Mouse (Mus musculus): ENCODE results near the gene Tmem170. TPM values are rescaled to one million over a fixed set of nuclear protein-coding genes. Genes with fewer than 3 reads are reported as not detected.

Gene Tmem170
- polyA plus RNA-seq, 1 experiment from 2014 or later = 9.5 TPM

DNA sequence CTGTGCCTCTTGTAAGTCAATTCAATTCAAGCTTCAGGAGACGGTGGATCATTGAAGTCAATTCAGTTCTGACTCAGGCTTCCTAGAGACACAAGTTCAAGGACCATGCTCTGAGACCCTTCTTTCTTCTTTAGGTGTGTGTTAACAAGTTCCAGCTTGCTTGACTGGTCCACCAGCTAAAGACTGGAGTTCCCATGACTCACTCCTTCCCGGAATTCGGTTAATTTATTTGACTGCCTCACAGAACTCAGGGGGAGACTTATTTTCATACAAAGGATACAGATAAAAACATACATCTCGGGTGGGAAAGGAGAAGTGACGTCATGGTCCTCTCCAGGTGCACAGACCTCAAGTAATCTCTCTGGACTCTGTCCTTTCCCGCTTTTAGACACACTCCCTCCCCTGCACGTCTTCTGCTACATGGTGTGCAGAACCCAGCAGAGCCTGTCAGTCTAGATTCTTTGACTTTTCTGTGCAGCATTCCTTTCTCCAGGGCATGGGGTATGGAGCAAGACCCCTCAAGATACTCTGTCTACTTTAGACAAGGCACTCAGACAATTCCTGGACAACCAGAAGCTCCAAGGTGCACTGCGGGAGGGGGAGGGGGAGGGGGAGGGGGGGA is 29.1 kb upstream of the Tmem170 start:
- 40% methylated on average over 8 of the region's 8 CpGs for WGBS
- H3K4me3 ChIP-seq (replicated peaks; ENCODE audit: low read length) = no peak overlapping the region
- H3K36me3 ChIP-seq (ENCODE audit: control insufficient read depth, insufficient read depth, low read length) = no peaks in the 10 kb centered on the region
- 0 out of 2 replicates have a peak, but pooled peaks cover 9% of the 10 kb centered on the region for H3K4me1 ChIP-seq (ENCODE audit: control insufficient read depth, insufficient read depth, low read length)
- no peaks in the 10 kb centered on the region for H3K9me3 ChIP-seq (replicated peaks; ENCODE audit: control insufficient read depth, low read length)
- H3K27ac ChIP-seq (ENCODE audit: low read length) = no peak overlapping the region
- no peak overlapping the region for H3K4me2 ChIP-seq (ENCODE audit: low read depth, low read length)
- H3K27me3 ChIP-seq (ENCODE audit: control insufficient read depth, insufficient read depth, low read length) = peaks cover 9% of the 10 kb centered on the region
- H3K9ac ChIP-seq (ENCODE audit: low read length) = no peak overlapping the region
- peak; percentile 88 for ATAC-seq (ENCODE audit: insufficient read depth, low FRiP score)

DNA sequence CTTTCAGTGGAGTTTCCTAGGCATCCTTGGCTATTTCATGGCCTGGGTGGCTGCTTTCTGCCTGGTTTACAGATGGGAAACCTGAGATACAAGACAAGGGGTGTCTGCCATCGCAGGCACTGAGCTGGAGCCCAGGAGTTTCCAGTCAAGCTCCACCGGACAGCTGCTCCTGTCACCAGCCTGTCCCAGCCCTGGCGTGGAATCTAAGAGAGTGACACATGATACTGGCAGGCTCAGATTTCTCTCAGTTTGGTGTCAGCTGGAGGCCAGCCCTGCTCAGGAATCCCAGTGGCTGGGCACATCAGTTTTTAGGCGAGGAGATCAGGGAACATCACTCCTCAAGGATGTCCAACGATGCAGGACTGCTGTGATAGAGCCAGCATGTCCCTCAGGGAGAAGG is 25.5 kb upstream of the Tmem170 start:
- ATAC-seq (ENCODE audit: insufficient read depth, low FRiP score) = no peak
- no peak overlapping the region for H3K27ac ChIP-seq (ENCODE audit: low read length)
- no peak overlapping the region for H3K4me2 ChIP-seq (ENCODE audit: low read depth, low read length)
- H3K36me3 ChIP-seq (ENCODE audit: control insufficient read depth, insufficient read depth, low read length) = no peaks in the 10 kb centered on the region
- H3K4me3 ChIP-seq (replicated peaks; ENCODE audit: low read length) = no peak overlapping the region
- no peaks in the 10 kb centered on the region for H3K4me1 ChIP-seq (ENCODE audit: control insufficient read depth, insufficient read depth, low read length)
- H3K9ac ChIP-seq (ENCODE audit: low read length) = no peak overlapping the region
- 34% methylated on average over 5 of the region's 5 CpGs for WGBS
- H3K27me3 ChIP-seq (ENCODE audit: control insufficient read depth, insufficient read depth, low read length) = no peaks in the 10 kb centered on the region
- no peaks in the 10 kb centered on the region for H3K9me3 ChIP-seq (replicated peaks; ENCODE audit: control insufficient read depth, low read length)

DNA sequence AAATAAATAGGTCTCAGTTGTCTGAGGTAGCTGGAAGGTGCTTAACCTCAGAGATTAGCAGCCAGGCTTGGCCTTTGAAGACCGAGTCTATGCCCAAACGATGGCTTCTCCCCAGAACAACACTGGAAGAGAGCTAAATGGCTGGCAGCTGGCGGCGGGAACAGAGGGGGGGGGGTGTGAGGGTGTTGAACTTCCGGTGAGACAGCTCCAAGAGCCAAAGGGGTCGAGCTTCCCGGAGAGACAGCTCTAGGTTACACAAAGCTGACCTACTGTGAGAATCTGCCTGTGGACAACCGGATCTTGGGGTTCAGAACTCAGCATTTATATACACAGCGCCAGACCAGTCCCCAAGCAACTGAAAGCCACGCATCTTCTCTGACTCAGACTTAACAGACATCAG is 22.0 kb upstream of the Tmem170 start:
- ATAC-seq (ENCODE audit: insufficient read depth, low FRiP score) = no peak

DNA sequence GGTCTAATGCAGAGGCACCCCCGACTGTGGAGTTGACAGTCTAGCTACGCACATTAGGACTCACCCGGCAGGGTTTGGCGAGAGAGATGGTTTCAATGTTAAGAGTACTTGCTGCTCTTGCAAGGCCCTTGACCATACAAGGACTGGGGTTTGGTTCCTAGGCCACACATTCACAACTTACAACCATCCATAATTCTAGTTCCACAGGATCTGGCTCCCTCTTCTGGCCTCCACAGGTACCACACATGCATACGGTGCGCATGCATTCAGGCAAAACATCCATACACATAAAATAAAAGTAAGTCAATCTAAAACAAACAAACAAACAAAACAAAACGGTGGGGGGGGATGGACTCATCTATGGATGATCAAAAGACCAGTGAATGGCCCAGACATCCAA is 18.4 kb upstream of the Tmem170 start:
- ATAC-seq (ENCODE audit: insufficient read depth, low FRiP score) = no peak
- no peaks in the 10 kb centered on the region for H3K36me3 ChIP-seq (ENCODE audit: control insufficient read depth, insufficient read depth, low read length)
- WGBS = 90% methylated on average over 7 of the region's 7 CpGs
- H3K9me3 ChIP-seq (replicated peaks; ENCODE audit: control insufficient read depth, low read length) = no peaks in the 10 kb centered on the region
- H3K9ac ChIP-seq (ENCODE audit: low read length) = no peak overlapping the region
- H3K4me1 ChIP-seq (ENCODE audit: control insufficient read depth, insufficient read depth, low read length) = peaks cover 6% of the 10 kb centered on the region
- no peak overlapping the region for H3K4me3 ChIP-seq (replicated peaks; ENCODE audit: low read length)
- no peak overlapping the region for H3K27ac ChIP-seq (ENCODE audit: low read length)
- no peak overlapping the region for H3K4me2 ChIP-seq (ENCODE audit: low read depth, low read length)
- peaks cover 19% of the 10 kb centered on the region for H3K27me3 ChIP-seq (ENCODE audit: control insufficient read depth, insufficient read depth, low read length)

More for the DNA sequence above, 22.0 kb upstream of the Tmem170 start:
- 41% methylated on average over 10 of the region's 10 CpGs for WGBS
- Histone ChIP-seq H3K9me3 (replicated peaks; ENCODE audit: control insufficient read depth, low read length) (no peaks in the 10 kb centered on the region), H3K4me2 (ENCODE audit: low read depth, low read length) (no peak overlapping the region), H3K9ac (ENCODE audit: low read length) (no peak overlapping the region), H3K27me3 (ENCODE audit: control insufficient read depth, insufficient read depth, low read length) (no peaks in the 10 kb centered on the region), H3K4me3 (replicated peaks; ENCODE audit: low read length) (no peak overlapping the region), H3K4me1 (ENCODE audit: control insufficient read depth, insufficient read depth, low read length) (no peaks in the 10 kb centered on the region), H3K36me3 (ENCODE audit: control insufficient read depth, insufficient read depth, low read length) (no peaks in the 10 kb centered on the region), H3K27ac (ENCODE audit: low read length) (no peak overlapping the region)

DNA sequence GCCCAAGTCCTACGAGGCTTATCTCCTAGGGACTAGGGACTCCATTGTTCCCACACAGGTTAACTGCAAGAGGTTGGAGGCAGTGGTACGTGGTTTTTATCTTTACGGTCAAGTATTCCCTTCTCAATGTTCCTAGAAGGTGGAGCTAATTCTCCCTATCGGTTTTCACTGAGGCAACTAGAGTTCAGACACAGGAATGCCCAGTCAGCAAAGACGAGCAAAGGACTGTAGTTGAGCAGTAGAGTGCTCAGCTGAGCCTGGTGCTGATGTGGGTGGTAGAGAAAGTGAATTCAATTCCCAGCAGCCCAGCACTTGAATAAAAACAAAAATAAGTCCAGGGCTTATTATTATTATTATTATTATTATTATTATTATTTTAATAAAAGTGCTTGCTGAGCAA is 16.1 kb upstream of the Tmem170 start:
- Histone ChIP-seq H3K36me3 (ENCODE audit: control insufficient read depth, insufficient read depth, low read length) (no peaks in the 10 kb centered on the region), H3K27me3 (ENCODE audit: control insufficient read depth, insufficient read depth, low read length) (peaks cover 32% of the 10 kb centered on the region), H3K4me2 (ENCODE audit: low read depth, low read length) (no peak overlapping the region), H3K4me1 (ENCODE audit: control insufficient read depth, insufficient read depth, low read length) (peaks cover 17% of the 10 kb centered on the region), H3K9me3 (replicated peaks; ENCODE audit: control insufficient read depth, low read length) (no peaks in the 10 kb centered on the region), H3K9ac (ENCODE audit: low read length) (no peak overlapping the region), H3K4me3 (replicated peaks; ENCODE audit: low read length) (no peak overlapping the region), H3K27ac (ENCODE audit: low read length) (no peak overlapping the region)
- no peak for ATAC-seq (ENCODE audit: insufficient read depth, low FRiP score)
- 51% methylated on average over 5 of the region's 5 CpGs for WGBS

DNA sequence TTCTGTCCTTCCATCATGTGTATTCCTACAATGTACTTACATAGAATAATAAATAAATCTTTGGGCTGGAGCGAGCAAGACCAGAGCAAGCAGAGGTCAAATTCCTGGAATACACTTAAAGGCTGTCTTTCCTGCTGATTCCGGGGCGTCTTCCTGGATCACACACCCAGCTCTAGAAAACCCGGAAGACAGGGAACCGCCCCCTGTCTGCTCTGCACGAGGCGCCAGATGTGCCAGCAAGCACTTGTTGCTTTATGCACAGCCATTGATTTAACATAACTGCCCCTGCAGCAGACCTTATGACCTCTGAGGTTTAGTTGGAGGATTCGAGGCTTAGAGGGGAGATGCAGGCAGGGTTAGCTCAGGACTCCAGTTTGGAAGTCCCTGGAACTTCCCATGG is 15.4 kb upstream of the Tmem170 start:
- Histone ChIP-seq H3K36me3 (ENCODE audit: control insufficient read depth, insufficient read depth, low read length) (no peaks in the 10 kb centered on the region), H3K27me3 (ENCODE audit: control insufficient read depth, insufficient read depth, low read length) (peaks cover 32% of the 10 kb centered on the region), H3K4me1 (ENCODE audit: control insufficient read depth, insufficient read depth, low read length) (peaks cover 17% of the 10 kb centered on the region), H3K9ac (ENCODE audit: low read length) (no peak overlapping the region), H3K27ac (ENCODE audit: low read length) (no peak overlapping the region), H3K4me2 (ENCODE audit: low read depth, low read length) (no peak overlapping the region), H3K4me3 (replicated peaks; ENCODE audit: low read length) (no peak overlapping the region), H3K9me3 (replicated peaks; ENCODE audit: control insufficient read depth, low read length) (no peaks in the 10 kb centered on the region)
- WGBS = 12% methylated on average over 8 of the region's 8 CpGs
- no peak for ATAC-seq (ENCODE audit: insufficient read depth, low FRiP score)

DNA sequence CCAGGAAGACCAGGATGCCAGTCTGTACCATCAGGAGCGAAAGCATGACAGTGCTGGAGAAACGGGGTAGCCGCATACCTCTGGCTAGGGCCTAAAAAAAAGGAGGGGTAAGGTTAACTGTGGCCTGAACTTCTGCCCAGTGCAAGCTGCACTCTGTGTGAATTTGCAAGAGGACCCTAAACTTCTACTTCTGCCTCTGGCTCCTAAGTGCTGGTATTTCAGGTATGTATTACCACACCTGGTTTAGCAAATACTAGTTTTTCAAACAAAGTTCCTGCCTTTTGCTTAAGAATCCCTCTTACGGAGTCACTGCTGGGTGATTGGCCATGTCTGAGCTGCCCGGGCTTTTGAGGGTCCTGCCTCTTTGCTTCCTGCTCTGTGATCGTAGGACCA is 14.4 kb upstream of the Tmem170 start:
- no peak for ATAC-seq (ENCODE audit: insufficient read depth, low FRiP score)
- peak overlapping the region; percentile 26; the same call in 1 of the 2 replicates for H3K4me3 ChIP-seq (replicated peaks; ENCODE audit: low read length)
- WGBS = 55% methylated on average over 6 of the region's 6 CpGs
- no peak overlapping the region for H3K4me2 ChIP-seq (ENCODE audit: low read depth, low read length)
- no peaks in the 10 kb centered on the region for H3K9me3 ChIP-seq (replicated peaks; ENCODE audit: control insufficient read depth, low read length)
- H3K27me3 ChIP-seq (ENCODE audit: control insufficient read depth, insufficient read depth, low read length) = peaks cover 32% of the 10 kb centered on the region
- no peak overlapping the region for H3K27ac ChIP-seq (ENCODE audit: low read length)
- no peak overlapping the region for H3K9ac ChIP-seq (ENCODE audit: low read length)
- H3K36me3 ChIP-seq (ENCODE audit: control insufficient read depth, insufficient read depth, low read length) = no peaks in the 10 kb centered on the region
- peaks cover 17% of the 10 kb centered on the region for H3K4me1 ChIP-seq (ENCODE audit: control insufficient read depth, insufficient read depth, low read length)

DNA sequence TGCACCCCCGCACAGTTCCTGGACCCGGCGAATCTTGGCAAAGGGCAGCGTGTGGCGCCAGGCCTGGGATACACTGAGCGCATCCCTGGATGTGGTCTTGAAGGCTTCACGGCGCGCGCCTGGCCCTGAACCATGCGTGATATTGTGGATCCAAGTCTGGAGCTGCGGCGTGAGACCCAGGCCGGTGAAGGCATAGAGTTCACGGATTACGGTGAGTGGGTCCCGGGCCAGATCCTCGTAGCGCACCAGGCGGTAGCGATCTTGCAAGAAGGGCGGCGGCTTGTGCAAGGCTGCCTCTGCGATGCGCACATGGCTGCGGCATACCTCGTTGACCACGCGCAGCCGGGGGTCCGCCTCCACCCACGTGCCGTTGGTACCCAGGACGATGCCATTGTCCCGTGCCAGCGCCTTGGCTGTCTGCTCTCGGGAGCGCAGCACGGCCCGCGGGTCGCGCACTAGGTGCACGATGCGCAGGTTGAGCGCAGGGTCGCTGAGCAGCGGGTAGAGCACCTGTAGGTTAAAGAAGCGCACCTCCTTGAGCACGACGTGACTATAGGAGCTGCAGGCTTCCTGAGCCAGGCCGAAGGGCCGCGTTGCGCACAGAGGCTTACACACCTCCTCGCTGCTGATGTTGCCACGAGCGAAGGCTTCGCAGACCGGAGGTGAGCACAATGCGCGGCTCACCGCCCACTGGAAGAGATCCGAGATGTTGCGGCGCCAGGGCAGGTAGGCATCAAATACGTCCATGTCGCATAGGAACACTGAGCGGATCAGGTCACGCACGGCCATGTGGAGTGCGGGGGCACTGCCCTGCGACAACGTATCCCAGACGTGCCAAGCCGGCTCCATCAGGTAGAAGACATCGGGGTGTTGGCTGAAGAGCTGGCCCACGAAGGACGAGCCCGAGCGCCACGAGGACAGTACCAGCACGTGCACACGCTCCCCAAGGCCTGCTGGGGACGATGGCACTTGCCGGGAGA is 13.7 kb upstream of the Tmem170 start:
- ATAC-seq (ENCODE audit: insufficient read depth, low FRiP score) = no peak
- Histone ChIP-seq H3K9ac (ENCODE audit: low read length) (no peak overlapping the region), H3K9me3 (replicated peaks; ENCODE audit: control insufficient read depth, low read length) (no peaks in the 10 kb centered on the region), H3K4me1 (ENCODE audit: control insufficient read depth, insufficient read depth, low read length) (peaks cover 17% of the 10 kb centered on the region), H3K4me2 (ENCODE audit: low read depth, low read length) (peak overlapping the region; percentile 45), H3K4me3 (replicated peaks; ENCODE audit: low read length) (peak overlapping the region; percentile 26), H3K27ac (ENCODE audit: low read length) (no peak overlapping the region), H3K36me3 (ENCODE audit: control insufficient read depth, insufficient read depth, low read length) (no peaks in the 10 kb centered on the region), H3K27me3 (ENCODE audit: control insufficient read depth, insufficient read depth, low read length) (peaks cover 32% of the 10 kb centered on the region)
- WGBS = 12% methylated on average over 86 of the region's 86 CpGs

DNA sequence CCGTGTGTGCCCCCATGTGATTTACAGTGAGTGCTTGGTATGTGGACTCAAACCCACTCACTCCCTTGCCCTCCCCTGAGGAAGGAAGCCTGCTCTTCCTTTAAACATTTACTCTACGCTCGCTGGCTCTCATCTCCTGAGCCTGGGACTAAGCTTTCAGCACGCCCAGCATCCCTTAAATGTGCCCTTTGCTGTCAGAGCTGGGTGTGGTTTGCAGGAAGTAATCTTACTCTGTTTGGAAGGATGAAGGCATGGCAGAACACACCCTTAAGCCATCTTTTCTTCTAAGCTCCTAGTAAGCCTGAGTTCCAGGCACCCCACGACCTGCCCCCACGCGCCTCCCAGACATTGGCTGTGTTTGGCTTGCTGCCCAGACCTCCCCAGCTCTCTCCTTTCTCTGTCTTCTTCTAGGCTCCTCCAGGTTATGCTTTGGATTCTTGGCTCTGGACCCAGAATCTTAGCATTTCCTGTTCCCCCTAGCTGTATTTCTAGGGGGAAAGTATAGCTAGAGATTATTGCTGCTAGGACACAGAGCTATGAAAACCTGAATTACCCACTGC is 11.6 kb upstream of the Tmem170 start:
- Histone ChIP-seq H3K4me2 (ENCODE audit: low read depth, low read length) (no peak overlapping the region), H3K9ac (ENCODE audit: low read length) (no peak overlapping the region), H3K9me3 (replicated peaks; ENCODE audit: control insufficient read depth, low read length) (no peaks in the 10 kb centered on the region), H3K36me3 (ENCODE audit: control insufficient read depth, insufficient read depth, low read length) (no peaks in the 10 kb centered on the region), H3K27me3 (ENCODE audit: control insufficient read depth, insufficient read depth, low read length) (peaks cover 32% of the 10 kb centered on the region), H3K27ac (ENCODE audit: low read length) (no peak overlapping the region), H3K4me3 (replicated peaks; ENCODE audit: low read length) (no peak overlapping the region), H3K4me1 (ENCODE audit: control insufficient read depth, insufficient read depth, low read length) (peaks cover 17% of the 10 kb centered on the region)
- WGBS = 18% methylated on average over 7 of the region's 7 CpGs
- peak; percentile 59; the same call in 1 of the 2 replicates for ATAC-seq (ENCODE audit: insufficient read depth, low FRiP score)
